Mouse (Mus musculus) c-Kit-positive CD71-positive TER-119-negative erythroid progenitor cells, embryonic 14.5 days (primary cell): ENCODE measurements around the gene Vax2.

Experiments
- DNase-seq: peaks from one replicate; pipeline ENCODE4 v3.0.0-alpha.2; 2013; ENCODE audit warnings: low read depth

Vax2 gene

DNA sequence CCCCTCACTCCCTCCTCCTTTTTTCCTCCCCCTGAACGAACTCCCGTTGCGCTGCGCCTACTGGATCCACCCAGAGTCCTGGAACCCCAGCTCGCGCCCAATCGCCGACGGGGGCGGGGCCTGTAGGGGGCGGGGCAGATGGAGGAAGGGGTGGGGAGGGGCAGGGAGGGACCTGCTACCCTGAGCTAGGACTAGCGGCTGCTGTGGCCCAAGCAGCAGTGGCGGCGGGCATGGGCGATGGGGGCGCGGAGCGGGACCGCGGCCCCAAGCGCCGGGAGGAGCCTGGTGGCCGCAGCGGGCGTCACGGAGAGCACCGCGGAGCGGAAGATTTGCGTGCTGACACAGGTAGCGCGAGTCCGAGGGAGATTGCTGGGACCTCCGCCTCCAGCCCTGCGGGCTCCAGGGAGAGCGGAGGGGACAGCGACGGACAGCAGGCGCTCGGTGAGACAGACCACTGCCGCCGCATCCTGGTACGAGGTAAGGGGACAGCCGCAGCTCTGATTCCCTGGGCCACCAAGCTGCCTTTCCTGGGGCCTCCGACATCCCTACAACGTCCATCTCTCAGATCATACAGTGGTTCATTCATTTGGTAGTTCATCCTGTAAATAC is at the start of gene Vax2:
TSS of gene Vax2 (plus strand) at position 198 of the 609 bp plus-strand sequence.
- peak; percentile 35 for DNase-seq

DNA sequence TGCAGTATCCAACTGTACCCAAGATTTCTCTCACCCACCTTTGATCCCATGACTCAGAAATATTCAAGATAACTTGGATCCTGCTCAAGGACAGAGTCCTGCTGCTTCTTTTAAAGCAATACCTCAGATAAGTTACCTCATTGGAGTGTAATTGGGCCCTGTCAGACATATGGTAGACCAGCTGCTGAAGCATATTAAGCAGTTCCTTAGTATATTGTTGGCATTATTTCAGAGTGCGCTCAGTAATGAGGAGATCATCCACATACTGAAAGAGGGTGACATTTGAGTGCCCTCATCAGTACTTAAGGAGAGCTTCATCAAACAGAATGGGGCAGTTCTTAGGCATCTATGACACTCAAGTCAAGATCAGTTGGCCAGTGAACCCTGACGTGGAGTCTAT is 46.1 kb upstream of the Vax2 start:
- no peak for DNase-seq

DNA sequence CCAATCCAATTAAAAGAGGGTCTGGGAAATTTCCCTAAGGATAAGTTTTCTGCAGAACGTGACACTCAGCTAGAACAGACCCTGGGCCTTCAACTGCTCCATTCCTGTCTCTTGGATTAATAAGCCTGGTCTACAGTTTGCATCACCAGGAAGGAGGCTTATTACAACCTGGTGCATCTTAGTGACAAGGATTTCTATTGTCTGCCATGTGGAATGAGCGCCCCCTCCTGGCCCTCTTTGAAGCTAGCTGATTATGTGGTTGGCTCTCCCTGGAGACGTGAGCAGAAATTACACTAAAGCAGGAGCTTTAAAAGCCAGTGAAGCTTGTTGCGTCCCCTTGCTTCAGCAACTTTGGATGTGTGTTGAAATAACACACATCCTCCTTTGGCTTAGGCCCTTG is 37.7 kb upstream of the Vax2 start:
- peak; percentile 42 for DNase-seq

- no peak for DNase-seq
These were observed 33.3 kb upstream of the Vax2 start, which contains the start of gene Cd207 for GRCm38 (mm10) chr6:83677757-83678156. Cd207 (minus strand) TSS chr6:83677857.

- DNase-seq = no peak
These were observed 21.7 kb upstream of the Vax2 start for GRCm38 (mm10) chr6:83689374-83689773.

GRCm38 (mm10) chr6:83690277-83690676 is 20.8 kb upstream of the Vax2 start:
- DNase-seq = peak; percentile 27

DNA sequence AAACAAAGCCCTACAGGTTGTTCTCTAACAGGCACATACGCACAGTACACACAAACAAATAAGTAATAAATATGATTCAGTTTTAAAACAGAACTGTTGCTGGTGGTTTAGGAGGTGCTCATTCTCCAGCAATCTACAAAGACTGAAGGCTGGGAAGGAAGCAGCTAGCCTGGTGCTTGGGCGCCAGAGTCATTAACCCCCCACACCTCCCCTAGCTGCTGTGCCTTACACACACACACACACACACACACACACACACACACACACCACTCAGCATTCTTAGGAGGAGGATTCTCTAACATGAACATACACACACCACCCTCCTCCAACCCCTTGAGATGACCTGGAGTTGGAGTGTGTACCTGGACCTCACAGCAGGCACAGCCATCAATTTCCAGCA is 20.1 kb upstream of the Vax2 start:
- no peak for DNase-seq

GRCm38 (mm10) chr6:83692962-83693361 is 18.1 kb upstream of the Vax2 start:
- no peak for DNase-seq

GRCm38 (mm10) chr6:83693835-83694234 is 17.2 kb upstream of the Vax2 start:
- peak; percentile 32 for DNase-seq

DNA sequence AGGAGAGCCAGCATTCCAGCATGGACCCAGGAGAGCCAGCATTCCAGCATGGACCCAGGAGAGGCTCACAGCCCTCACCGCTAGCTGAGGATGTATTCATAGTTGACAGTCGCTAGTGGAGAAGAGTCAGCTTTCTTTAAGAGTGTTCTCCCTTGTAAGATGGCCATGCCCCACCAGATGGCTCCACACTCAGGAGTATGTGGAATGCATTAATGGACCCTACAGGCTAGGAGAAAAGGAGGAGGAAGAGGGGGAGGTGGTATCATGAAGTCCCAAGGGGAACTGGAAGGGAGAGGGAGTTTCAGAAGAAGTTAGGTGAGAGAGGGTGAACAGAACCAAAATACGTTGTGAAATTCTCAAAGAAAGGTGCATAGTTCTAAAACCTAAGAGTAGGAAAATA is 15.3 kb upstream of the Vax2 start:
- no peak for DNase-seq

- DNase-seq = no peak
These were observed 14.4 kb upstream of the Vax2 start for GRCm38 (mm10) chr6:83696684-83697083.

DNA sequence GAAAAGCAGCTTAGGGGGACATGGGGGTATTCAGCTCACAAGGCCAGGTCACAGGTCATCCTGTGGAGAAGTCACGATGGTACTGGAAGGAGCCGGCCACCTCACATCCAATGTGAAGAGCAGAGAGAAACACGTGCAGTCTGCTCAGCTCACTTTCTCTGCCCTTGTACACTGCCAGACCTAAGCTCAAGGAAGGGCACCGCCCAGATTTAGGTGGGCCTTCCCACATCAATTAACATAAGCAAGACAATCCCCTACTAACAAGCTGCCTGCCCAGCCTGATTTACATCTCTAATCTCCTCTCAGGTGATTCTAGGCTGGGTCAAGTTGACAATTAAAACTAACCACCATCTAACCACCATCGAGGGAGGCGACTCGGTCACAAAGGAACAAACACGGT is 13.1 kb upstream of the Vax2 start:
- DNase-seq = no peak

GRCm38 (mm10) chr6:83699971-83700370 is 11.1 kb upstream of the Vax2 start:
- DNase-seq = no peak

- no peak for DNase-seq
These were observed 10.1 kb upstream of the Vax2 start for GRCm38 (mm10) chr6:83701001-83701400.

DNA sequence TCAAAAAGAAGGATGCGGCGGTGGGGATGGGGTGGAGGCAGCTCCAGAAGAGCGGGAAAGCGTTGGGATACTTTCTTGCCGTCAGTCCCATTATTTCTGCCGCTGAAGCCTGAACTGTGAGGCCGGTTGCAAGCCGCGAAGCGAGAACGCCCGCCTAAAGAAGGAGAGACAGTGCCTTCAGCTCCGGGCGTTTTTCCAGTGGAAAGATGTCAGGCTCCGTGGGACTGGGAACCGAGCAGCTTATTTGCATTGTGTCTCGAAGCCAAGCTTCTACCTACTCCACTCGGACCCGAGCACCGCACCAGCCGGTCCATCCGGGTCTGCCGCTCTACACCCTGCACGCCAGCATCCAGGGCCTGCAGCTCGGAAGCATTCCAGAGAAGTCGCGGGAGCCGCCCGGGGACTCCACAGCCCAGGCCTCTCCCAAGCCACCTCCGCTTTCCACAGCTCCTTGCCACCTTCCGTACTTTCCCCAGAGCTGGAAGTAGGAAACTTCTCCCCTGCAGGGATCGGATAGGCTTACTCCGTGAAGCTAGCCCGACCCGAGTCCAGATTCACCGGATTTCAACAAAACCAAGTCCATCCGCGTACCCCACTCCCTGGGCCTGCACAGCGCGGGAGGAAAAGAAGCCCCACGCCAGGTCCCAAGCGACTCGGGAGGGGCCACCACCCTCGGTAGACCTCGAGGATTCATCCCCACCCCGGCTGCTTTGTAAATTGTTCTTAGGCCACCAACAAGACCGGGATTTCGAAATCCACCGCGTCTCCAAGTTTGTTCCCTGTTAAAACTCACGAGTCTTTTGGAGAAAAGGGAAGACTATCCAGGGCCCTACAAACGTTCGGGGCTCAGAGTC is 8.7 kb upstream of the Vax2 start:
- DNase-seq = no peak

DNA sequence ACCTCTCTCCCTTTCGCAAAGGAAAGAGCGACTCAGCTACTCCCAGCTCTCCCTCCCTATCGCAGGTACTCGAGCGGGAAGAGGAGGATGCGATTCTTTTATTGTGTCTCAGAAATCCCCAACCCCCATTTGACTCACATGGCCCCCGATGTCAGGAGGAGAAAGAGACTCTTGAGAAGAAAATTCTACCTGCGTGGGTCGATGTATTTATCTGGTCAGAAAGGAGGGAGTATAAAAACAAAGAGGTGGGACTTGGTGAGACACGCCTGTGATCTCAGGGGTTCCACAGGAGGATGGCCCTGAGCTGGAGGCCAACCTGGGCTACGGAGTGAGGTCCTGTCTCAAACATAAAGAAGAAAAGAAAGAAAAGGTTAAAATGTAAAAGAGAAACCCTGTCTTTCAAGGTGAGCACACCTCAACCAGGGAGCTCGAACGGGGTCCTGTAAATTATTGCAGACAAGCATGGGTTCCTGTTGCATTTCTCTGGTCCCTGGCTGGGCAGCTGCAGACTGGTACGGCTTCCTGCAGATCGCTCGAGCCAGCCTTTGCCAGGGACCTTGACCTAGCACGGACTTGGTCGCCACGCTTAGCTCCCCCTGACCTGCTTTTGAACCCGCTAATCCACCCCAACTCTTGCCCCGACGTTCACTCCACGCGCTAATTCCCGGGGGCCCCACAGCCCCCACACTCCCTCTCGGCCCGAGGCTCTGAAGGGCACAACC is 7.9 kb upstream of the Vax2 start:
- DNase-seq = no peak

DNA sequence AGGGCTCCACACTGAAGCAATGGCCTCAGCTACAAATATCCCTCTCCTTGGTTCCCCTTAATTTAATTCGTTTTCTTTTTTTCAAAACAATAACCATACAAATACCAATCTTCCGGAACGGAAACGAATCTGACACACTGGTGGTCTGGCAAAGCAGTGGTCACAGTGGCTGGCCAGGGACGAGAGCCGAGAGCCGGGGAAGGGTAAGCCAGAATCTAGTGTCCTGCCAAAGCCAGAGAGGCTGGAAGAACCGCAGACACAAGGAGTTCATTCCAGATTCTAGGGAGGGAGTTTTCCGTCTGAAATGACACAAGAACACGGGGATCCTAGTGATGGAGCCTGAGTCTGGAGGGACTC is 7.4 kb upstream of the Vax2 start:
- DNase-seq = no peak

- no peak for DNase-seq
These were observed 6.8 kb upstream of the Vax2 start for GRCm38 (mm10) chr6:83704294-83704693.

- DNase-seq = no peak
These were observed 6.4 kb upstream of the Vax2 start for GRCm38 (mm10) chr6:83704701-83705100.

DNA sequence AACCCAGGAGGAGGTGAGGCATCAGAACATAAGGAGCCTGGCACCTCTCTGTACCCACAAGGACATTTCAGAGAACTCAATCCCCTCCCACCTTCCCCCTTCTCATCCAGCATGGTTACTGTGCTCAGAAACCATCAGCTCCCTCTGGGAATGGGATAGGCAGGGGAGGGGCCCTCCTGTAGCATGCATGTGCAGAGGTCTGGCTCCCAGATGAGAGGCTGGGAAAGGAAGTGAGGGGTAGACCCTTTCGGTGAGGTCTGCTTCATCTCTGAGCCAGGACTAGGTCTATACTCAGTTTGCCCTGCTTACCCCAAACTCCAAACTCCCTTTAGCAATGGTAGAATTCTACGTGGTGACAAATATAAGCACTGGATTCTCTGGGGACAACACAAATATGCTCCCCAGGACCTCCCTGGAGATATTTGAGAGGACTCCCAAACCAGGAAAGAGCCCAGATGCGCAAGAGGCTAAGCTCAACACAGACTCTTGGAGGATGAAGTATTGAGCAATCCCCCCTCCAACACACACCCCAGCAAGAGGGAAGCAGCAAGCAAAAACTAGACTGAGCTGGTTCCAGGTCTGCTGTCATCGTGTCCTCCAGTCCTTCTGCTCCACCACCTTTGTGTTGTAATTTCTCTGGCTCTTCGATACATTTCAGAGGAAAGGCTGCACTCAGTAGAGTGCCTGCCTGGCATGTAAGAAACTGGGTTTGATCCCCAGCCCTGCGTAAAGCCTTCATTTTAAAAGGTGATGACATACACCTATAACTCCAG is 3.1 kb upstream of the Vax2 start:
- DNase-seq = no peak

- DNase-seq = no peak
These were observed 550 bp upstream of the Vax2 start for GRCm38 (mm10) chr6:83710361-83711066.
